Mouse (Mus musculus): ENCODE data around the gene Rnf8. TPM values are rescaled to one million over a fixed set of nuclear protein-coding genes. Genes with fewer than 3 reads are reported as not detected.

Gene Rnf8
- total and polyA plus RNA-seq, 2 experiments from 2014 or later, result 21.9 to 75.3 TPM

DNA sequence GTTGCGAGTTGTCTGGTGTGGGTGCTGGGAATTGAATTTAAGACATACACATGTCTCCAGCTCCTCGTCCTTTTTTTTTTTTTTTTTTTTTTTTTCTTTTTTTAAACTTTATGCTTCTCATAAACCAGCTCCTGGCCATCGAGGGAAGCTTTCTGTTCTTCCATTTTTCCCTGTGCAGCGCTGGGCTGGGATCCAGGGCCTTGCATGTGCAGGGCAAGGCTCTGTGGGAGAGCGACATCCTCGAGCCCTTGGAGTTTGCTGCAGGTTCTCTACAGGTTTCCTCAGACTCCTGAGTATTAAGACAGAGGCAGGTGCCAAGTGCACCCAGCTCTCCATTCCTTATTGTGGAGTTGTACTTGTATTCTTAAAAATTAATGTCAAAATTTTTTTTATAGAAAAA lies 47.6 kb downstream of the Rnf8 start:
- Histone ChIP-seq H3K4me3 (ENCODE audit: low read depth, low read length) (no peak overlapping the region), H3K9me3 (ENCODE audit: low read length) (no peaks in the 10 kb centered on the region), H3K27ac (ENCODE audit: low read depth, low read length) (no peak overlapping the region), H3K9ac (replicated peaks; ENCODE audit: low read length, poor library complexity, severe bottlenecking) (no peak overlapping the region), H3K36me3 (ENCODE audit: insufficient read depth, low read length) (peaks cover 9% of the 10 kb centered on the region), H3K4me1 (ENCODE audit: insufficient read depth, low read length) (no peaks in the 10 kb centered on the region; the same call in 1 of the 2 replicates), H3K4me2 (ENCODE audit: low read depth, low read length, poor library complexity, severe bottlenecking) (no peak overlapping the region), H3K27me3 (ENCODE audit: insufficient read depth, low read length) (no peaks in the 10 kb centered on the region)
- TF ChIP-seq CTCF (IDR thresholded peaks at IDR 0.05), result no peak
- 92% methylated on average over 6 of the region's 6 CpGs for WGBS
- ATAC-seq (ENCODE audit: low FRiP score), result no peak
- no peak for DNase-seq (ENCODE audit: low spot score)

- Histone ChIP-seq H3K4me2 (ENCODE audit: low read depth, low read length, poor library complexity, severe bottlenecking) (no peak overlapping the region), H3K9me3 (ENCODE audit: low read length) (no peaks in the 10 kb centered on the region), H3K4me1 (ENCODE audit: insufficient read depth, low read length) (0 out of 2 replicates have a peak, but pooled peaks cover 5% of the 10 kb centered on the region), H3K9ac (replicated peaks; ENCODE audit: low read length, poor library complexity, severe bottlenecking) (no peak overlapping the region; the same call in 1 of the 2 replicates), H3K27ac (ENCODE audit: low read depth, low read length) (peak overlapping the region; percentile 60), H3K4me3 (ENCODE audit: low read depth, low read length) (no peak overlapping the region), H3K36me3 (ENCODE audit: insufficient read depth, low read length) (peaks cover 13% of the 10 kb centered on the region), H3K27me3 (ENCODE audit: insufficient read depth, low read length) (no peaks in the 10 kb centered on the region)
- TF ChIP-seq CTCF (IDR thresholded peaks at IDR 0.05), result no peak
- WGBS, result 52% methylated on average over 10 of the region's 10 CpGs
- ATAC-seq (ENCODE audit: low FRiP score) (peak; percentile 71; the same call in 1 of the 2 replicates), DNase-seq (ENCODE audit: low spot score) (peak; percentile 71)
These were observed 53.7 kb downstream of the Rnf8 start for GRCm38 (mm10) chr17:29668051-29668986.

GRCm38 (mm10) chr17:29669030-29669429 lies 54.4 kb downstream of the Rnf8 start:
- H3K27ac ChIP-seq (ENCODE audit: low read depth, low read length), result peak overlapping the region; percentile 26; the same call in 1 of the 2 replicates
- ATAC-seq (ENCODE audit: low FRiP score) (no peak), DNase-seq (ENCODE audit: low spot score) (no peak)
- peaks cover 20% of the 10 kb centered on the region for H3K36me3 ChIP-seq (ENCODE audit: insufficient read depth, low read length)
- H3K9ac ChIP-seq (replicated peaks; ENCODE audit: low read length, poor library complexity, severe bottlenecking), result no peak overlapping the region
- no peak overlapping the region for H3K4me2 ChIP-seq (ENCODE audit: low read depth, low read length, poor library complexity, severe bottlenecking)
- no peaks in the 10 kb centered on the region for H3K9me3 ChIP-seq (ENCODE audit: low read length)
- 0 out of 2 replicates have a peak, but pooled peaks cover 5% of the 10 kb centered on the region for H3K4me1 ChIP-seq (ENCODE audit: insufficient read depth, low read length)
- TF ChIP-seq CTCF (IDR thresholded peaks at IDR 0.05), result no peak
- no peak overlapping the region for H3K4me3 ChIP-seq (ENCODE audit: low read depth, low read length)
- WGBS, result 84% methylated on average over 4 of the region's 4 CpGs
- no peaks in the 10 kb centered on the region for H3K27me3 ChIP-seq (ENCODE audit: insufficient read depth, low read length)

GRCm38 (mm10) chr17:29669936-29670335 lies 55.3 kb downstream of the Rnf8 start:
- no peaks in the 10 kb centered on the region for H3K9me3 ChIP-seq (ENCODE audit: low read length)
- ATAC-seq (ENCODE audit: low FRiP score), result no peak
- H3K4me1 ChIP-seq (ENCODE audit: insufficient read depth, low read length), result 0 out of 2 replicates have a peak, but pooled peaks cover 5% of the 10 kb centered on the region
- no peak for DNase-seq (ENCODE audit: low spot score)
- no peak overlapping the region for H3K4me3 ChIP-seq (ENCODE audit: low read depth, low read length)
- TF ChIP-seq CTCF (IDR thresholded peaks at IDR 0.05), result no peak
- H3K9ac ChIP-seq (replicated peaks; ENCODE audit: low read length, poor library complexity, severe bottlenecking), result no peak overlapping the region
- H3K27ac ChIP-seq (ENCODE audit: low read depth, low read length), result no peak overlapping the region
- H3K27me3 ChIP-seq (ENCODE audit: insufficient read depth, low read length), result no peaks in the 10 kb centered on the region
- H3K4me2 ChIP-seq (ENCODE audit: low read depth, low read length, poor library complexity, severe bottlenecking), result no peak overlapping the region
- peaks cover 18% of the 10 kb centered on the region for H3K36me3 ChIP-seq (ENCODE audit: insufficient read depth, low read length)

GRCm38 (mm10) chr17:29671021-29671420 lies 56.4 kb downstream of the Rnf8 start:
- ATAC-seq (ENCODE audit: low FRiP score) (no peak), DNase-seq (ENCODE audit: low spot score) (peak; percentile 13)
- Histone ChIP-seq H3K9ac (replicated peaks; ENCODE audit: low read length, poor library complexity, severe bottlenecking) (no peak overlapping the region), H3K9me3 (ENCODE audit: low read length) (no peaks in the 10 kb centered on the region), H3K4me1 (ENCODE audit: insufficient read depth, low read length) (0 out of 2 replicates have a peak, but pooled peaks cover 5% of the 10 kb centered on the region), H3K4me2 (ENCODE audit: low read depth, low read length, poor library complexity, severe bottlenecking) (no peak overlapping the region), H3K4me3 (ENCODE audit: low read depth, low read length) (no peak overlapping the region), H3K27ac (ENCODE audit: low read depth, low read length) (no peak overlapping the region), H3K36me3 (ENCODE audit: insufficient read depth, low read length) (peaks cover 27% of the 10 kb centered on the region), H3K27me3 (ENCODE audit: insufficient read depth, low read length) (no peaks in the 10 kb centered on the region)
- no peak for TF ChIP-seq CTCF (IDR thresholded peaks at IDR 0.05)
- WGBS, result 80% methylated on average over 2 of the region's 2 CpGs

DNA sequence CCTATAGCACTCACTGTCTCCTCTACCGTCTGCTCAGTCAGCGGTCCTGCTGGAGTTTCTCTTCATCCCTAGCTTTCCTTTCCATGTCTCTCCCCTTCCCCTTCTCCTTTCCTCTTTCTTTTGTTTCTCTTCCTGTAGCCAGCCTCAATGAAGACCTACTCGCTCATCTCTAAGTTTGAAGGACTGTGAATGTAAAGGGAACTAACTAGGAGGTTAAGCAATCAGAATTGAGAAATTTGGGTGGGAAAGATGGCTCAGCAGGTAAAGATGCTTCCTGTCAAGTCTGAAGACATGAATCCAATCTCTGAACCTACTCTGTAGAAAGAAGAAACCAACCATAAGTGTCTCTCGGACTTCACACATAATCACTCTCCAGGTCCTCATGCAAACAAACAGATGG lies 58.7 kb downstream of the Rnf8 start:
- ATAC-seq (ENCODE audit: low FRiP score), result no peak
- DNase-seq (ENCODE audit: low spot score), result no peak
- Histone ChIP-seq H3K4me2 (ENCODE audit: low read depth, low read length, poor library complexity, severe bottlenecking) (no peak overlapping the region), H3K27me3 (ENCODE audit: insufficient read depth, low read length) (no peaks in the 10 kb centered on the region), H3K4me1 (ENCODE audit: insufficient read depth, low read length) (0 out of 2 replicates have a peak, but pooled peaks cover 1% of the 10 kb centered on the region), H3K27ac (ENCODE audit: low read depth, low read length) (no peak overlapping the region), H3K4me3 (ENCODE audit: low read depth, low read length) (no peak overlapping the region), H3K36me3 (ENCODE audit: insufficient read depth, low read length) (peaks cover 44% of the 10 kb centered on the region), H3K9me3 (ENCODE audit: low read length) (no peaks in the 10 kb centered on the region), H3K9ac (replicated peaks; ENCODE audit: low read length, poor library complexity, severe bottlenecking) (no peak overlapping the region)
- no peak for TF ChIP-seq CTCF (IDR thresholded peaks at IDR 0.05)
- WGBS, result 99% methylated on average over 4 of the region's 4 CpGs

Measured in midbrain, postnatal 0 days (tissue).